8 mouse cellular contexts compared by ENCODE assay signal in genomic region chr13:13953874-13954832, GRCm38 (mm10). TPM values are rescaled to one million over a fixed set of nuclear protein-coding genes. Genes with fewer than 3 reads are reported as not detected.
DNase-seq lines count a peak whose midpoint lies in the region; ATAC-seq lines count a peak whose summit lies in the region.

B3galnt2 (plus strand) TSS chr13:13954469.

- H3K27ac ChIP-seq in hindbrain, embryonic 12.5 days, result peak within 1 kb of the TSS; percentile 81

- peak; percentile 99 for ATAC-seq in hindbrain, embryonic 12.5 days (ENCODE audit: low FRiP score)

- H3K4me1 ChIP-seq in hindbrain, embryonic 12.5 days, result peaks cover 10% of the 10 kb centered on the region

- WGBS in hindbrain, embryonic 12.5 days, result 0% methylated on average over 66 of the region's 78 CpGs

- no peaks in the 10 kb centered on the region for H3K9me3 ChIP-seq in hindbrain, embryonic 12.5 days (replicated peaks)

- peak; percentile 98 for DNase-seq in NIH3T3 (ENCODE audit: low read depth)
- DNase-seq in cerebellum, postnatal 10 days, result peak; percentile 95 to 98
- peak; percentile 94 to 95 for DNase-seq in frontal cortex, postnatal 10 days (ENCODE audit: low spot score in 2 of 2)
- peak; percentile 94 to 99 for DNase-seq in layer of hippocampus, postnatal 14 days (ENCODE audit: low spot score in 2 of 2)
- peak; percentile 95 for DNase-seq in lung, postnatal 14 days
- peak; percentile 99 for DNase-seq in retina, adult 2 months (ENCODE audit: low read depth, low spot score)
- DNase-seq in thymus, postnatal 36 days, result peak; percentile 93 to 98

- H3K27me3 ChIP-seq in hindbrain, embryonic 12.5 days, result no peaks in the 10 kb centered on the region

- H3K36me3 ChIP-seq in hindbrain, embryonic 12.5 days, result no peaks in the 10 kb centered on the region

- H3K4me2 ChIP-seq in hindbrain, embryonic 12.5 days (replicated peaks), result peak within 1 kb of the TSS; percentile 69

- peak within 1 kb of the TSS; percentile 79 for H3K4me3 ChIP-seq in hindbrain, embryonic 12.5 days

- H3K9ac ChIP-seq in hindbrain, embryonic 12.5 days, result peak within 1 kb of the TSS; percentile 73

RNA-seq across cellular contexts. Expression of gene B3galnt2, which starts in this region (rescaled TPM):
- polyA plus RNA-seq in hindbrain, embryonic 12.5 days (2016; fragmentation: Nextera tagmentation; extraction: Ambion mirVana), result 32.4 and 33.3 TPM in 2 replicates
- 10 to 100 TPM; 13.8 to 17.1 TPM for total RNA-seq in layer of hippocampus, postnatal 14 days (2021)

Comparison
In these comparisons a context has a peak if more than half of its experiments do, and no peak if none do; other contexts are left out.
1. Peak in every context shown above with its lines: DNase-seq, ATAC-seq, H3K4me3 ChIP-seq and H3K27ac ChIP-seq.